Mouse (Mus musculus): ENCODE results near the gene Lyl1. TPM values are rescaled to one million over a fixed set of nuclear protein-coding genes. Genes with fewer than 3 reads are reported as not detected.
A peak's percentile ranks its signal among the peaks of the same experiment; 100 is the strongest.

Gene Lyl1
- polyA plus RNA-seq, 1 experiment from 2014 or later: 3.5 TPM

DNA sequence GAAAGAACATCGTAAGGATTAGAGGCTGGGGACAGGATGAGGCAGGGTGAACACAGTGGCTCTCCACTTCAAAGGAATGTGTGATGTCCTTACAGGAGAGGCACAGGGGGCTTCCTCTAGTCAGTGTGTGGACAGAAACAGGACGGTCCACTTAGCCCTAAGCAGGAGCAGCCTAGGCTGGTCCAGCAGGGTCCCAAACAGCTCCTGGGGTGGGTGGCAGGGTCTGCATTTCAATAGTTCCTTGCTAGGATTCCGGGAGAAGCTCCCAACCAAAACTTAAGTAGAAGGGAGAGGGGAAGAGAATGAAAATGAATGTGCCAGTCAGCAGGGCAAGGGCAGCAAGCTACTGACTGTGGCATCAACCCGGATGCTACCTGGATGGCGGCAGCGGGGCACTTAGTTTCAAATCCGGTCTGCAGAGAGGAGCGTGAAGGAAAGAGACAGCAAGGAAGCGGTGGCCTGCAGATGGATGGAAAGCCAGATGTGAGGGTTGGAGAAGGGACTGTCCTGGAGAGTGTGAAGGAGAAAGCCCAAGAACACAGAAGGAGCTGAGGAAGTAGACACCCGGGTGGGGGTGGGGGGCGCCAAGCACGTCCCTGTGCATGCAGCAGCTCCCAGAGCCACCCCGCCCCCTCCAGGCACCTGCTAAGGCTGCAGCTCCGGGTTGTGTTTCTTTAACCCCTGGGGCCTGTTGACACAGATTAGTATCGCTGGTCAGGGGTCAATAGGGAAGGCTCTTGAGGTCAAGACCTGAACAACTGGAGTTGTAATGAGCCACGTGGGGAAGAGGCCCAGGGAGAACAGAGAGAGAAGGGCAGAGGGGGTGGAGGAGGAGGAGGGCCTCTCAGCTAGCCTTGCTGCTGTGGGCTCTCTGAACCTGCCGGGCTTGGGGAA is 44.0 kb downstream of the Lyl1 start:
- Histone ChIP-seq H3K36me3 (ENCODE audit: control insufficient read depth, insufficient read depth) (no peaks in the 10 kb centered on the region), H3K9ac (ENCODE audit: low read depth, low read length) (no peak overlapping the region), H3K4me3 (ENCODE audit: low read depth, low read length) (no peak overlapping the region), H3K4me2 (replicated peaks; ENCODE audit: low read depth) (0 out of 2 replicates have a peak overlapping the region, but pooled peaks have one; percentile 9), H3K4me1 (replicated peaks; ENCODE audit: control insufficient read depth, insufficient read depth, low read length) (0 out of 2 replicates have a peak, but pooled peaks cover 12% of the 10 kb centered on the region), H3K9me3 (ENCODE audit: control insufficient read depth) (no peaks in the 10 kb centered on the region), H3K27ac (ENCODE audit: low read depth, low read length) (no peak overlapping the region), H3K27me3 (replicated peaks; ENCODE audit: control insufficient read depth, insufficient read depth, low read length) (no peaks in the 10 kb centered on the region; the same call in 1 of the 2 replicates)
- ATAC-seq: peak; percentile 51
- TF ChIP-seq CTCF (IDR thresholded peaks at IDR 0.05; ENCODE audit: low read depth): peak; percentile 41
- 19% methylated on average over 17 of the region's 17 CpGs for WGBS

- no peak for TF ChIP-seq CTCF (IDR thresholded peaks at IDR 0.05; ENCODE audit: low read depth)
- peaks cover 12% of the 10 kb centered on the region; the same call in 1 of the 2 replicates for H3K4me1 ChIP-seq (replicated peaks; ENCODE audit: control insufficient read depth, insufficient read depth, low read length)
- ATAC-seq: no peak
- no peak overlapping the region for H3K4me3 ChIP-seq (ENCODE audit: low read depth, low read length)
- no peak overlapping the region for H3K4me2 ChIP-seq (replicated peaks; ENCODE audit: low read depth)
- no peaks in the 10 kb centered on the region for H3K9me3 ChIP-seq (ENCODE audit: control insufficient read depth)
- H3K36me3 ChIP-seq (ENCODE audit: control insufficient read depth, insufficient read depth): peaks cover 5% of the 10 kb centered on the region; the same call in 1 of the 2 replicates
- 83% methylated on average over 16 of the region's 16 CpGs for WGBS
- H3K9ac ChIP-seq (ENCODE audit: low read depth, low read length): no peak overlapping the region
- no peak overlapping the region for H3K27ac ChIP-seq (ENCODE audit: low read depth, low read length)
- H3K27me3 ChIP-seq (replicated peaks; ENCODE audit: control insufficient read depth, insufficient read depth, low read length): no peaks in the 10 kb centered on the region
Observed at GRCm38 (mm10) chr8:84749519-84749918, 48.3 kb downstream of the Lyl1 start.

DNA sequence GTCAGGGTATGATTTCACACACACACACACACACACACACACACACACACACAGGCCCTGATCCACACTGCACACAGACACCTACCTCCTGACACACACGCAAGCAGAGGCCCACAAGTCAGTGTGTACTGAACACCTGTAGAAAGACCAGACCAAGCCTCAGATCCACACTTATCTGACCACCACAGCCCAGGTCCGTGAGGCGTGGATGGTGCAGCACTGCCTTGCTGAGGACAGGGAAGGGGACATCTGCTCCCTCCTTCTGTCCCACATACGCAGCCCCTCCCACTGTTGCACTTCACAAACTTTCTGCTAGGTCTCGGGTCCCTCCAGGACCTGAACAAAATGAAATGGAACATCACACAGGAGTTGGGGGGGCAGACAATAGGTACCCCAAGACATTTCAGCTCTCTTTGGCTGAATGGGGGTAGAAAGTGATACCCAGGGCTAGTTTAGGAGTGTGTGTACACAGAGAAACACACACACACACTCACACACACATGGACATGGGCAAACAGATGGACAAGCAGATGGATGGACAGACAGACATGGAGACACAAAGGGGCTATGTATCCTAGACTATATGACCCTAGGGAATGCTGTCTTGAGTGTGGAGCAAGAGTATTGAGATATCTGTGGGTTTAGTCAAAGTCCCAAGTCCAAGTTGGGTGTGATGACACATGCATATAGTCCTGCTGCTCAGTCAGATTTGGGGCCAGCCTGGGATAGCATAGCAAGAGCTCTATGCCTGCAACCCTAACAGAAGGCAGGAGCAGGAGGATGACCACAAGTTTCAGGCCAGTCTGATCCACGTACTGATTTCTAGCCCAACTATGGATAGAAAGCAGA is 51.7 kb downstream of the Lyl1 start:
- H3K4me1 ChIP-seq (replicated peaks; ENCODE audit: control insufficient read depth, insufficient read depth, low read length): peaks cover 4% of the 10 kb centered on the region; the same call in 1 of the 2 replicates
- H3K4me3 ChIP-seq (ENCODE audit: low read depth, low read length): no peak overlapping the region
- peaks cover 3% of the 10 kb centered on the region; the same call in 1 of the 2 replicates for H3K27me3 ChIP-seq (replicated peaks; ENCODE audit: control insufficient read depth, insufficient read depth, low read length)
- no peak overlapping the region for H3K4me2 ChIP-seq (replicated peaks; ENCODE audit: low read depth)
- H3K36me3 ChIP-seq (ENCODE audit: control insufficient read depth, insufficient read depth): peaks cover 5% of the 10 kb centered on the region; the same call in 1 of the 2 replicates
- no peaks in the 10 kb centered on the region for H3K9me3 ChIP-seq (ENCODE audit: control insufficient read depth)
- TF ChIP-seq CTCF (IDR thresholded peaks at IDR 0.05; ENCODE audit: low read depth): no peak
- ATAC-seq: peak; percentile 77
- H3K27ac ChIP-seq (ENCODE audit: low read depth, low read length): no peak overlapping the region
- no peak overlapping the region for H3K9ac ChIP-seq (ENCODE audit: low read depth, low read length)
- WGBS: 75% methylated on average over 6 of the region's 6 CpGs

Other genes with a start within 250 kb of the Lyl1 start
- gene Ier2, start 38.6 kb upstream of the Lyl1 start, polyA plus RNA-seq (2015; fragmentation: Nextera tagmentation; extraction: Ambion mirVana): 77.3 and 79.4 TPM in 2 replicates
- gene Trmt1, start 15.2 kb upstream of the Lyl1 start, polyA plus RNA-seq (2015; fragmentation: Nextera tagmentation; extraction: Ambion mirVana): 22.3 and 23.7 TPM in 2 replicates
- gene Nacc1, start 13.6 kb upstream of the Lyl1 start, polyA plus RNA-seq (2015; fragmentation: Nextera tagmentation; extraction: Ambion mirVana): 9.3 and 9.8 TPM in 2 replicates
- gene G430095P16Rik, start 21.6 kb downstream of the Lyl1 start, polyA plus RNA-seq (2015; fragmentation: Nextera tagmentation; extraction: Ambion mirVana): 1.0 and 1.5 TPM in 2 replicates
- gene Nfix, start 98.9 kb downstream of the Lyl1 start, polyA plus RNA-seq (2015; fragmentation: Nextera tagmentation; extraction: Ambion mirVana): 11.2 and 12.0 TPM in 2 replicates
- 1.9 and 2.2 TPM in 2 replicates for gene Dand5, start 121.4 kb downstream of the Lyl1 start, polyA plus RNA-seq (2015; fragmentation: Nextera tagmentation; extraction: Ambion mirVana)
- gene Gadd45gip1, start 130.1 kb downstream of the Lyl1 start, polyA plus RNA-seq (2015; fragmentation: Nextera tagmentation; extraction: Ambion mirVana): 36.3 and 37.6 TPM in 2 replicates
- 67.8 and 74.2 TPM in 2 replicates for gene Rad23a, start 139.2 kb downstream of the Lyl1 start, polyA plus RNA-seq (2015; fragmentation: Nextera tagmentation; extraction: Ambion mirVana)
- 474 and 507 TPM in 2 replicates for gene Calr, start 145.5 kb downstream of the Lyl1 start, polyA plus RNA-seq (2015; fragmentation: Nextera tagmentation; extraction: Ambion mirVana)
- 27.3 and 28.3 TPM in 2 replicates for gene Farsa, start 155.5 kb downstream of the Lyl1 start, polyA plus RNA-seq (2015; fragmentation: Nextera tagmentation; extraction: Ambion mirVana)
- gene Syce2, start 170.7 kb downstream of the Lyl1 start, polyA plus RNA-seq (2015; fragmentation: Nextera tagmentation; extraction: Ambion mirVana): 27.1 and 32.7 TPM in 2 replicates
- 15.3 and 15.5 TPM in 2 replicates for gene Gcdh, start 192.5 kb downstream of the Lyl1 start, polyA plus RNA-seq (2015; fragmentation: Nextera tagmentation; extraction: Ambion mirVana)
- gene Klf1, start 200.5 kb downstream of the Lyl1 start, polyA plus RNA-seq (2015; fragmentation: Nextera tagmentation; extraction: Ambion mirVana): 0.56 and 0.63 TPM in 2 replicates
- 8.9 and 11.0 TPM in 2 replicates for gene Dnase2a, start 207.1 kb downstream of the Lyl1 start, polyA plus RNA-seq (2015; fragmentation: Nextera tagmentation; extraction: Ambion mirVana)
- 1.1 TPM in 2 replicates for gene Mast1, start 235.9 kb downstream of the Lyl1 start, polyA plus RNA-seq (2015; fragmentation: Nextera tagmentation; extraction: Ambion mirVana)
- 0.12 TPM in 2 replicates for gene Rtbdn, start 245.5 kb downstream of the Lyl1 start, polyA plus RNA-seq (2015; fragmentation: Nextera tagmentation; extraction: Ambion mirVana)